Mouse (Mus musculus) MEL-GATA-1-ER (cell line): ENCODE results near the gene Atp8a1.
"Not testable (repeated sequence)": the region's sequence is repeated elsewhere in the genome, so short reads cannot be mapped to it uniquely, and the experiment has no call there.

Source experiments
- DNase-seq: peaks from one replicate; pipeline ENCODE4 v3.0.0-alpha.2; 2012; ENCODE audit warnings: low read depth; ENCODE audit errors: extremely low read depth

Atp8a1 gene

GRCm38 (mm10) chr5:67826935-67827334 is 20.3 kb downstream of the Atp8a1 start:
- no peak for DNase-seq

- DNase-seq, result no peak
Observed at GRCm38 (mm10) chr5:67826278-67826677, 21.0 kb downstream of the Atp8a1 start.

- DNase-seq, result no peak
Observed at GRCm38 (mm10) chr5:67824600-67824999, 22.6 kb downstream of the Atp8a1 start.

GRCm38 (mm10) chr5:67823771-67824170 is 23.5 kb downstream of the Atp8a1 start:
- no peak for DNase-seq

- no peak for DNase-seq
Observed at GRCm38 (mm10) chr5:67822619-67823018, 24.6 kb downstream of the Atp8a1 start.

- peak; percentile 88 for DNase-seq
Observed at GRCm38 (mm10) chr5:67821987-67822401, 25.2 kb downstream of the Atp8a1 start.

- no peak for DNase-seq
Observed at GRCm38 (mm10) chr5:67821185-67821584, 26.0 kb downstream of the Atp8a1 start.

GRCm38 (mm10) chr5:67819451-67819850 is 27.8 kb downstream of the Atp8a1 start:
- DNase-seq, result no peak

GRCm38 (mm10) chr5:67815572-67816325 is 31.5 kb downstream of the Atp8a1 start:
- no peak for DNase-seq

GRCm38 (mm10) chr5:67815060-67815459 is 32.2 kb downstream of the Atp8a1 start:
- DNase-seq, result not testable (repeated sequence)

GRCm38 (mm10) chr5:67814437-67814965 is 32.7 kb downstream of the Atp8a1 start:
- no peak for DNase-seq

GRCm38 (mm10) chr5:67813334-67813733 is 33.9 kb downstream of the Atp8a1 start:
- DNase-seq, result no peak

GRCm38 (mm10) chr5:67802174-67803030 is 44.8 kb downstream of the Atp8a1 start:
- DNase-seq, result no peak

GRCm38 (mm10) chr5:67800801-67801200 is 46.4 kb downstream of the Atp8a1 start:
- no peak for DNase-seq

- no peak for DNase-seq
Observed at GRCm38 (mm10) chr5:67799785-67800184, 47.4 kb downstream of the Atp8a1 start.

GRCm38 (mm10) chr5:67798348-67798747 is 48.9 kb downstream of the Atp8a1 start:
- no peak for DNase-seq

- no peak for DNase-seq
Observed at GRCm38 (mm10) chr5:67797006-67797958, 50.0 kb downstream of the Atp8a1 start.

- no peak for DNase-seq
Observed at GRCm38 (mm10) chr5:67794129-67794800, 53.0 kb downstream of the Atp8a1 start.

- no peak for DNase-seq
Observed at GRCm38 (mm10) chr5:67782775-67783174, 64.5 kb downstream of the Atp8a1 start.

GRCm38 (mm10) chr5:67778026-67778425 is 69.2 kb downstream of the Atp8a1 start:
- no peak for DNase-seq
